Mouse (Mus musculus) testis, postnatal 10 days (tissue): ENCODE results near the gene Tnfsfm13.

ENCODE experiments used
- DNase-seq: peaks from one replicate; pipeline ENCODE4 v3.0.0; 2021; ENCODE audit warnings: low spot score

The Tnfsfm13 gene

GRCm38 (mm10) chr11:69681314-69682208 lies 14.3 kb downstream of the Tnfsfm13 start, which contains the start of gene Senp3:
Gene Senp3 (minus strand): TSS chr11:69682084.
- peak; percentile 98 for DNase-seq

GRCm38 (mm10) chr11:69680136-69680855 lies 15.6 kb downstream of the Tnfsfm13 start:
- no peak for DNase-seq

GRCm38 (mm10) chr11:69679144-69679543 lies 16.8 kb downstream of the Tnfsfm13 start:
- no peak for DNase-seq

- DNase-seq: peak; percentile 99
Measured at GRCm38 (mm10) chr11:69672211-69672706, 23.6 kb downstream of the Tnfsfm13 start, which contains the start of gene Eif4a1. Gene Eif4a1 (minus strand): TSS chr11:69672423.

- DNase-seq: no peak
Measured at GRCm38 (mm10) chr11:69671726-69672124, 24.2 kb downstream of the Tnfsfm13 start.

- peak; percentile 98 for DNase-seq
Measured at GRCm38 (mm10) chr11:69670786-69671725, 24.8 kb downstream of the Tnfsfm13 start.

GRCm38 (mm10) chr11:69666665-69667005 lies 29.3 kb downstream of the Tnfsfm13 start:
- no peak for DNase-seq

- no peak for DNase-seq
Measured at GRCm38 (mm10) chr11:69665961-69666664, 29.8 kb downstream of the Tnfsfm13 start, which contains the start of gene Cd68. Gene Cd68 (minus strand): TSS chr11:69666153.

GRCm38 (mm10) chr11:69665457-69665960 lies 30.4 kb downstream of the Tnfsfm13 start:
- DNase-seq: no peak

GRCm38 (mm10) chr11:69664841-69665240 lies 31.1 kb downstream of the Tnfsfm13 start:
- no peak for DNase-seq

GRCm38 (mm10) chr11:69663795-69664194 lies 32.1 kb downstream of the Tnfsfm13 start:
- no peak for DNase-seq

- no peak for DNase-seq
Measured at GRCm38 (mm10) chr11:69662967-69663671, 32.8 kb downstream of the Tnfsfm13 start.

- peak; percentile 92 for DNase-seq
Measured at GRCm38 (mm10) chr11:69662213-69662966, 33.5 kb downstream of the Tnfsfm13 start, which contains the start of gene Mpdu1. Gene Mpdu1 (minus strand): TSS chr11:69662642.

GRCm38 (mm10) chr11:69661221-69661881 lies 34.5 kb downstream of the Tnfsfm13 start:
- peak; percentile 60 for DNase-seq

- DNase-seq: no peak
Measured at GRCm38 (mm10) chr11:69657462-69657881, 38.4 kb downstream of the Tnfsfm13 start.

- peak; percentile 63 for DNase-seq
Measured at GRCm38 (mm10) chr11:69656617-69657461, 39.1 kb downstream of the Tnfsfm13 start.

GRCm38 (mm10) chr11:69656065-69656455 lies 39.8 kb downstream of the Tnfsfm13 start:
- no peak for DNase-seq
